Mouse (Mus musculus): ENCODE results near the gene En1. TPM values are rescaled to one million over a fixed set of nuclear protein-coding genes. Genes with fewer than 3 reads are reported as not detected.

The En1 gene
- total RNA-seq, 1 experiment from 2014 or later: not detected

- no peak for DNase-seq
Measured at GRCm38 (mm10) chr1:120600149-120600445, 2.1 kb upstream of the En1 start.

- DNase-seq: no peak
Measured at GRCm38 (mm10) chr1:120600516-120601252, 1.5 kb upstream of the En1 start.

- DNase-seq: no peak
Measured at GRCm38 (mm10) chr1:120601253-120601836, 873 bp upstream of the En1 start.

- peak; percentile 35 for DNase-seq
Measured at GRCm38 (mm10) chr1:120602876-120603655, 848 bp downstream of the En1 start.

- DNase-seq: peak; percentile 12
Measured at GRCm38 (mm10) chr1:120603656-120604051, 1.4 kb downstream of the En1 start.

- DNase-seq: no peak
Measured at GRCm38 (mm10) chr1:120604431-120605142, 2.4 kb downstream of the En1 start.

GRCm38 (mm10) chr1:120605143-120605435, 2.9 kb downstream of the En1 start:
- DNase-seq: no peak

GRCm38 (mm10) chr1:120605521-120606310, 3.5 kb downstream of the En1 start:
- no peak for DNase-seq

GRCm38 (mm10) chr1:120606641-120607575, 4.7 kb downstream of the En1 start:
- DNase-seq: peak; percentile 21

- no peak for DNase-seq
Measured at GRCm38 (mm10) chr1:120607576-120608400, 5.6 kb downstream of the En1 start.

- no peak for DNase-seq
Measured at GRCm38 (mm10) chr1:120608461-120608860, 6.2 kb downstream of the En1 start.

- no peak for DNase-seq
Measured at GRCm38 (mm10) chr1:120609611-120610010, 7.4 kb downstream of the En1 start.

- DNase-seq: no peak
Measured at GRCm38 (mm10) chr1:120613461-120614306, 11.5 kb downstream of the En1 start.

GRCm38 (mm10) chr1:120614307-120615100, 12.3 kb downstream of the En1 start:
- DNase-seq: no peak

GRCm38 (mm10) chr1:120615521-120615920, 13.3 kb downstream of the En1 start:
- no peak for DNase-seq

- DNase-seq: no peak
Measured at GRCm38 (mm10) chr1:120615927-120616326, 13.7 kb downstream of the En1 start.

- no peak for DNase-seq
Measured at GRCm38 (mm10) chr1:120621383-120621782, 19.2 kb downstream of the En1 start.

- DNase-seq: no peak
Measured at GRCm38 (mm10) chr1:120626930-120627621, 24.9 kb downstream of the En1 start.
